Comparison of ENCODE assay signal across 9 mouse cellular contexts in the genomic region with DNA sequence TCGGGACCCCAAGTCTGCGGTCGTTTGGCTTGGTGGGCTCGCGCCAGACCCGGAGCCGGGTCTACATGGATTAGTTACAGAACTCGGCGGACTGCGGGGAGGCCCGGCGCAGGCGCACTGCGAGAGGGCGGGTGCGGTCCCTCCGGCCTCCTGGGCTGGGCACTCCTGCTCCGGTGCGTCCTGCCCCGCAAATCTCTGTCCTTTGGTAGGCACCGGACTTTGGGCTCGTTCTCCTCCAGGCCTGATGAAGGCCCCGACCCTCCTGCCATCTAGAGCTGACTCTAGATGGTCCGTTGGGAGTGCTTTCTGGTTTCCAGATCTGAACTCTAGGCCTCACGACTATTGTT. TPM values are rescaled to one million over a fixed set of nuclear protein-coding genes. Genes with fewer than 3 reads are reported as not detected.
DNase-seq lines count a peak whose midpoint lies in the region; ATAC-seq and TF ChIP-seq lines count a peak whose summit lies in the region.
"Had no signal": no experiment of that assay in that cellular context is flagged by ENCODE, and none has a peak within 500 bp of the region (broad histone marks: within the 10 kb centered on the region; RNA-seq: fewer than 3 reads in every experiment).

No protein-coding gene starts in this region.

- H3K4me3 ChIP-seq in heart, adult 2 months, result peak overlapping the region; percentile 86
- H3K4me3 ChIP-seq in ES-Bruce4 (ENCODE audit: low read depth, low read length), result peak overlapping the region; percentile 95
- H3K4me3 ChIP-seq in megakaryocyte, embryonic 14.5 days (replicated peaks), result peak overlapping the region; percentile 96

- no peak for DNase-seq in heart, adult 2 months
- DNase-seq in heart, postnatal 4 days, result no peak
- DNase-seq in thymus, postnatal 4 days, result no peak
- no peak for DNase-seq in layer of hippocampus, adult 8-10 months (ENCODE audit: low spot score in 2 of 2)
- no peak for DNase-seq in embryo, embryonic 9.5 days (ENCODE audit: extremely low spot score)

- no peak for TF ChIP-seq POLR2A in heart, adult 2 months (IDR thresholded peaks at IDR 0.05; ENCODE audit: insufficient read depth, low read depth, low read length)
- TF ChIP-seq POLR2A in ES-Bruce4 (IDR thresholded peaks at IDR 0.05; ENCODE audit: insufficient read depth, low read length), result no peak

- TF ChIP-seq EP300 in heart, adult 2 months (IDR thresholded peaks at IDR 0.05; ENCODE audit: insufficient read depth, low read depth, low read length), result no peak
- no peak for TF ChIP-seq EP300 in ES-Bruce4 (IDR thresholded peaks at IDR 0.05; ENCODE audit: insufficient read depth, low read depth, low read length)

- peak; percentile 49 for ATAC-seq in granulocyte monocyte progenitor cell, adult 5-6 weeks (replicated peaks; ENCODE audit: poor library complexity, severe bottlenecking)

- WGBS in heart, adult 2 months, result 0% methylated on average over 22 of the region's 25 CpGs

- no peaks in the 10 kb centered on the region for H3K9me3 ChIP-seq in ES-Bruce4 (replicated peaks; ENCODE audit: control insufficient read depth, insufficient read depth, low read length, poor library complexity, severe bottlenecking)
- H3K9me3 ChIP-seq in megakaryocyte, embryonic 14.5 days, result no peaks in the 10 kb centered on the region

- peaks cover 8% of the 10 kb centered on the region for H3K4me1 ChIP-seq in heart, adult 2 months (ENCODE audit: control insufficient read depth, insufficient read depth, low read length)
- no peaks in the 10 kb centered on the region for H3K4me1 ChIP-seq in ES-Bruce4 (ENCODE audit: control insufficient read depth, insufficient read depth, low read length)
- peaks cover 66% of the 10 kb centered on the region for H3K4me1 ChIP-seq in megakaryocyte, embryonic 14.5 days

- intact Hi-C loops in heart, adult 2 months (cut with DNase I), result loop anchor here (2.0 to 5.0 kb wide), 2 partner anchors 491 to 544 kb away; partner anchors contain the start of genes Cnot11 and Tbc1d8

- no peaks in the 10 kb centered on the region for H3K36me3 ChIP-seq in heart, adult 2 months (ENCODE audit: control insufficient read depth, insufficient read depth, low read length)
- H3K36me3 ChIP-seq in ES-Bruce4 (ENCODE audit: control insufficient read depth, insufficient read depth, low read length, poor library complexity, severe bottlenecking), result 0 out of 2 replicates have a peak, but pooled peaks cover 2% of the 10 kb centered on the region
- peaks cover 30% of the 10 kb centered on the region for H3K36me3 ChIP-seq in megakaryocyte, embryonic 14.5 days (replicated peaks; ENCODE audit: low read length)

- TF ChIP-seq CTCF in heart, adult 2 months (IDR thresholded peaks at IDR 0.05), result no peak
- TF ChIP-seq CTCF in ES-Bruce4 (IDR thresholded peaks at IDR 0.05; ENCODE audit: low read depth, low read length), result no peak

- H3K27me3 ChIP-seq in heart, adult 2 months (ENCODE audit: control insufficient read depth, insufficient read depth, low read length), result no peaks in the 10 kb centered on the region
- no peaks in the 10 kb centered on the region for H3K27me3 ChIP-seq in ES-Bruce4 (ENCODE audit: control insufficient read depth, insufficient read depth, low read length, poor library complexity, severe bottlenecking)
- no peaks in the 10 kb centered on the region for H3K27me3 ChIP-seq in megakaryocyte, embryonic 14.5 days (replicated peaks)

- H3K27ac ChIP-seq in heart, adult 2 months, result peak overlapping the region; percentile 93
- no peak overlapping the region for H3K27ac ChIP-seq in ES-Bruce4 (ENCODE audit: insufficient read depth, low read length)

- H3K79me2 ChIP-seq in heart, adult 2 months (replicated peaks; ENCODE audit: control insufficient read depth, insufficient read depth, low read length), result no peaks in the 10 kb centered on the region

- H3K9ac ChIP-seq in heart, adult 2 months (ENCODE audit: low read depth, low read length), result peak overlapping the region; percentile 87
- H3K9ac ChIP-seq in ES-Bruce4 (ENCODE audit: low read depth, poor library complexity, severe bottlenecking), result peak overlapping the region; percentile 48

RNA-seq across cellular contexts. Expression of gene Pdcl3, which starts 2.4 kb away (rescaled TPM):
- 10 to 100 TPM; 68.3 to 78.3 TPM for total RNA-seq in heart, adult 2 months (2021)
- 33.4 and 49.2 TPM in 2 replicates for polyA plus RNA-seq in heart, adult 2 months (2012; rRNA removed)
- total RNA-seq in heart, postnatal 4 days (2021), result 100 to 1,000 TPM; 114 TPM
- polyA plus RNA-seq in ES-Bruce4 (2011; ENCODE audit: insufficient read depth, insufficient read length, low read depth, missing spikeins), result 198 and 199 TPM in 2 replicates
- total RNA-seq in granulocyte monocyte progenitor cell, adult 5-6 weeks (2014; fragmentation: Nextera tagmentation), result 71.6 and 80.5 TPM in 2 replicates
- 44.2 and 73.6 TPM in 2 replicates for total RNA-seq in granulocyte monocyte progenitor cell, adult 5-6 weeks (2017)
- 9.3 and 67.1 TPM in 2 replicates for polyA plus RNA-seq in megakaryocyte, embryonic 14.5 days (2012; ENCODE audit: insufficient read depth, low replicate concordance)
- 10 to 100 TPM; 31.5 to 40.3 (median 35.7) TPM for total RNA-seq in layer of hippocampus, adult 8-10 months (2022)

RNA-seq across cellular contexts. Expression of gene Nms, which starts 48.9 kb away (rescaled TPM):
- total RNA-seq in heart, adult 2 months (2021), result not detected
- not detected in 2 replicates for polyA plus RNA-seq in heart, adult 2 months (2012; rRNA removed)
- not detected for total RNA-seq in heart, postnatal 4 days (2021)
- polyA plus RNA-seq in ES-Bruce4 (2011; ENCODE audit: insufficient read depth, insufficient read length, low read depth, missing spikeins), result not detected in 2 replicates
- total RNA-seq in granulocyte monocyte progenitor cell, adult 5-6 weeks (2014; fragmentation: Nextera tagmentation), result not detected in 2 replicates
- not detected in 2 replicates for total RNA-seq in granulocyte monocyte progenitor cell, adult 5-6 weeks (2017)
- polyA plus RNA-seq in megakaryocyte, embryonic 14.5 days (2012; ENCODE audit: insufficient read depth, low replicate concordance), result not detected in 2 replicates
- not detected for total RNA-seq in layer of hippocampus, adult 8-10 months (2022)
- total RNA-seq: left cerebral cortex, postnatal 14 days had no signal
